Mouse (Mus musculus) layer of hippocampus, postnatal 10 days (tissue): ENCODE measurements around the gene Wrap53. TPM values are rescaled to one million over a fixed set of nuclear protein-coding genes. Genes with fewer than 3 reads are reported as not detected.
A peak's percentile ranks its signal among the peaks of the same experiment; 100 is the strongest.
"Not testable (repeated sequence)": the region's sequence is repeated elsewhere in the genome, so short reads cannot be mapped to it uniquely, and the experiment has no call there.

ENCODE experiments used
- DNase-seq, 2 experiments: peaks; one replicate each; pipeline ENCODE4 v3.0.0; 2021; ENCODE audit warnings: low spot score in 2 of 2
- total RNA-seq, 2 experiments: library from RNA; stranded (reverse); gene quantifications; 2 replicates each; pipeline ENCODE4 v1.2.3; 2021

Wrap53 gene
- total RNA-seq, 2 experiments from 2014 or later: 7.7 to 10.6 TPM

DNA sequence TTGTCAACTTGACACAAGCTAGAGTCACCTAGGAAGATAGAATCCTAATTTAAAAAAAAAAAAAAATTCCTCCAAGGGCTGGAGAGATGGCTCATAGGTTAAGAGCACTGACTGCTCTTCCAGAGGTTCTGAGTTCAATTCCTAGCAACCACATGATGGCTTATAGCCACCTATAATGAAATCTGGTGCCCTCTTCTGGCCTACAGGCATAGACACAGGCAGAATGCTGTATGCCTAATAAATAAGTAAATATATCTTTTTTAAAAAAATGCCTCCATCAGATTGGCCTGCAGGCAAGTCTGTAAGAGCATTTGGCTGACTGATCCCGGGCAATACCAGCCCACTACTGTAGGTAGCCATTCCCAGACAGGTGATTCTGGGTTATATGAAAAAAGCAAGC is 45.1 kb downstream of the Wrap53 start:
- no peak for DNase-seq

DNA sequence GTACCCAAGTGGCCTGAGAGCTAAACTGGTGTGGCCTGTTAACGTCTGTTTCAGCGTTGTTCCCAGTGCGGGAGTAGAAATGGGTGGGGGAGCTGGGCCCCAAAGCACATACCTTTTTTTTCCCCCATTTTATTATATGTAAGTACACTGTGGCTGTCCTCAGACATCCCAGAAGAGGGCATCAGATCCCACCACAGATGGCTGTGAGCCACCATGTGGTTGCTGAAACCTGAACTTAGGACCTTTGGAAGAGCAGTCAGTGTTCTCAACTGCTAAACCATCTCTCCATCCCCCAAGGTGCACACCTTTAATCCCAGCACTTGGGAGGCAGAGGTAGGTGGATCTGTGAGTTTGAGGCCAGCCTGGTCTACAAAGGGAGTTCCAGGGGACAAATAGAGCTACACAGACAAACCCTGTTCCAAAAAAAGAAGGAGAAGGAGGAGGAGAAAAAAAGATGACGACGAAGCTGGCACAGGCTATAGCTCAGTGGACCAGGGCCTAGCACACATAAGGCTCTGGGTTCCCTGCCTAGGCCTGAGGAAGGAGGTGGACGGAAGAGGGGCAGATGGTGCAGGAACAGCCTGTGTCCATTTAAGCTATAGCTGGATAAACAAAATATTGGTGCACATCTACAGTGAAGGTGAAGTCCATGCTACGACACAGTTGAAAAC is 47.4 kb downstream of the Wrap53 start:
- DNase-seq: no peak

DNA sequence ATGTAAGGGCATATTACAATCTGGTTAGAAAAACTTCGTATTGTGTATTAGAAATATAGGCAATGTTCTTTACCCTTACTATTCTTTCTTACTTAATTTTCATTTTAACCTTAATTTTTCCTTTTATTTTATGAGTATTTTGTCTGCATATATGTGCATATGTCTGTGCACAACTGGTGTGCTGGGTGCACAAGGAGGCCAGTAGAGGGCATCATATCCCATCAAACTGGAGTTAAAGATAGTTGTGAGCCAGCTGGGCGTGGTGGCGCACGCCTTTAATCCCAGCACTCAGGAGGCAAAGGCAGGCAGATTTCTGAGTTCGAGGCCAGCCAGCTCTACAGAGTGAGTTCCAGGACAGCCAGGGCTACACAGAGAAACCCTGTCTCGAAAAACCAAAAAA is 49.3 kb downstream of the Wrap53 start:
- DNase-seq: not testable (repeated sequence)

DNA sequence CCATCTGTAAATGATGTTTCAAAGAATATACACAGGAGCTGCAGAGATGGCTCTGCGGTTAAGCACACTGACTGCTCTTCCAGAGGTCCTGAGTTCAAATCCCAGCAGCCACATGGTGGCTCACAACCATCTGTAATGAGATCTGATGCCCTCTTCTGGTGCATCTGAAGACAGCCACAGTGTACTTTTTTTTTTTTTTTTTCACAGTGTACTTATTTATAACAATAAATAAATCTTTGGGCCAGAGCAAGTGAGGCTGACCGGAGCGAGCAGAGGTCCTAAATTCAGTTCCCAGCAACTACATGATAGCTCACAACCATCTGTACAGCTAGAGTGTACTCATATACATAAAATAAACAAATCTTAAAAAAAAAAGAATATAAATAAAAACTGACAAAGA is 49.8 kb downstream of the Wrap53 start:
- not testable (repeated sequence) for DNase-seq

DNA sequence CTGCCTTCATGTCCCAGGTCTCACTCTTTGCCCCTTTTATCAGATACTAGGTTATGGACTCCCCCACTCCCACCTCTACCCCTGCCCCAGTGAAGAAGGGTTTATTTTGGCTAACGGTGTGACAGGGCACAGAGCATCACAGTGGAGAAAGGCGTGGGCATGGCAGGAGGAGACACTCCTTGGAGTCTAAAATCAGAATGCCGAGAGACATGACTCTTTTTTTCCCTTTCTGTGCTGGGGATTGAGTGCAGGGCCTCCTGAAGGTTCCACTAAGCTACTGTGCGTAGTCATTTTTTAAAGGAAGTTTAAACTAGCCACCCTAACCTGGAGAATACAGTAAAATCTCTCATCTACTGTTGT is 52.0 kb downstream of the Wrap53 start:
- no peak for DNase-seq

DNA sequence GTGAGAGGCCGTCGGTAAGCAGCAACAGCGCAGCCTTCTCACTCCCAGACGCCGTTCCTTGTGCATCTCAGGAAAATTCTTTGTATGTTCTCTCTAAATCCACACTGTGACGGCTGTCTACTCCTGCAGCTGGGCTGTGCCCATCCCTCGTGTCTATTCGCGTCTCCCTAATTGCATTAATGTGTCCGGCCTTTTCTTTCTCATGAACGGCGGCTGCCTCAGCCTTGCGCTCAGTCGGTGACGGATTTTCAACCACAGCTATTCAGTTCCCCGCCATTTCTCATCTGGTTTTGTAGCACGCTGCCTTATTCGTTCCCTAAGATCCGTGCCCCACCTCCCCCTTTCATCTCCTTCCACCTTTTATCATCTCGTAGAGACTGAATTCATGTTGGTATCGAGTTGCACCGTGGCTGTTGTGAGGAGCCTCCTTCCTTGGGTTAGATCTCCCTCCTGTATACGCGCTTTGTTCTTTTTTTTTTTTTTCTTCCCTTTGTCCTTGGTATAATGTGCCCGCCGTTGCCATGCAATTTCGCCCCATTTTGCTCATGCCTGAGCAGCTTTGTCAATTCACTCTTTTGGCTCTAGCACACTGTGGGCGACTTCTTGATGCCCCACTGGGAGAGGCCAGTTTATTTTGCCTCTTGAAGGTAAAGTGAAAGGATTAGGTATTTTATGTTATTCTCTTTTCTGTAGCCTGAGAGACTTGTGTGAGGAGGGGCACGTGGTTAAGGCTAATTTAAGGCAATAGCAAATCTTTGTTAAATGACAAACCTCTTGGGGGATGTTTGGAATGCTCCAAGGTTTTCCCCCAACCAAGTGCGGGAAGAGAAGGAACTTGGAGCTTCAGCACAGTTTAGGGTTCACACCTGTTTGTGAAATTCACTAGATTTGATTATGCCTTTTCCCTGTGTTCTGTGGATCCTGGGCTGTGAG is 52.7 kb downstream of the Wrap53 start:
- DNase-seq: peak in 1 of 2 experiments; percentile 59

DNA sequence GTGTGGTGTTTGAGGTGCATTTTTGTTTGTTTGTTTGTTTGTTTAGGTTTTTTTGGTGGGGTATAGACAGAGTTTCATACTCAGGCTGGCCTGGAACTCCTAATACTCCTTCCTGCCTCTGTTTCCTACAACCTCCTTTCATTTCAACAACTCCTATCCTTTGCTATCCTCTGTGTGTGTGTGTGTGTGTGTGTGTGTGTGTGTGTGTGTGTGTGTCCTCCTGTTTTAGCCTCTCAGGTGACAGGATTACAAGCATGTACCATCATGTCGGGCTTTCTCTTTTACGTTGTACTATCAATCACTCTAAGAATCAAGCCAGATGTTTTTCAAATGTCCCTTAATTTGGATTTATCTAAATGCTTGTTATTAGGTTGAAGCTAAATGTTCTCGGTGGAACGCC is 53.4 kb downstream of the Wrap53 start:
- DNase-seq: no peak

DNA sequence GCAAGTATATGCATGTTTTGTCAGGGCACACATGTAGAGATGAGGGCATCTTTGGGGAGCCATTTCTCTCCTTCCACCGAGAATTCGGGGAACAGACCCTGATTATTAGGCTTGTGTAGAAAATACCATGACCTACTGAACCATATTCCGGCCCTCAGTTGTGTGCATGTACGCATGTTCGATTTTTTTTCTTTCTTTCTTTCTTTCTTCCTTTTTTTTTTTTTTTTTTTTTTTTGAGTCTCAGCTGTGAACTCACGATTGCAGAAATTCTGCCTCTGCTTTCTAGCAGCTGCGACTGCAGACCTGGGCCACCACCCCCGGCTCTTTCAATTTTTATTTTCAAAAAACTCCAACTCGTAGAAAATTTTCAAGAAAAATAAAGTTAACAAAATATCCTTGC is 54.4 kb downstream of the Wrap53 start:
- no peak for DNase-seq

DNA sequence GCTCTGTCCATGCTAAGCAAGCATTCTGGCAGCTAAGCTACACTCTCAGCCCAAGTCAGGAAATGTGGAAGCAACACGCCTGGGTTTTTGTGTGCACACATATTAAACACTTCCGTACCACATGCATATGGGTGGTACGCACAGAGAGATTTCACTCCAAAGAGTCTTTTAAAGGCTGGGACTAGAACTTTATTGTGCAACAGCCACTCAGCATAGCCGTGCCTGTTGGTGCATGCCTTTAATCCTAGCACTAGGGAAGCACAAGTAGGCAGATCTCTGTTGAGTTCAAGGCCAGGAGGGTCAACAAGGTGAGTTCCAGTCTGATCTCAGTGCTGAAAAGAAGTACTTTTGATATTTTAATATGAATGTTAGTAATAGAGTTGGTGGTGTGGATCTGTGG is 56.4 kb downstream of the Wrap53 start:
- DNase-seq: no peak

DNA sequence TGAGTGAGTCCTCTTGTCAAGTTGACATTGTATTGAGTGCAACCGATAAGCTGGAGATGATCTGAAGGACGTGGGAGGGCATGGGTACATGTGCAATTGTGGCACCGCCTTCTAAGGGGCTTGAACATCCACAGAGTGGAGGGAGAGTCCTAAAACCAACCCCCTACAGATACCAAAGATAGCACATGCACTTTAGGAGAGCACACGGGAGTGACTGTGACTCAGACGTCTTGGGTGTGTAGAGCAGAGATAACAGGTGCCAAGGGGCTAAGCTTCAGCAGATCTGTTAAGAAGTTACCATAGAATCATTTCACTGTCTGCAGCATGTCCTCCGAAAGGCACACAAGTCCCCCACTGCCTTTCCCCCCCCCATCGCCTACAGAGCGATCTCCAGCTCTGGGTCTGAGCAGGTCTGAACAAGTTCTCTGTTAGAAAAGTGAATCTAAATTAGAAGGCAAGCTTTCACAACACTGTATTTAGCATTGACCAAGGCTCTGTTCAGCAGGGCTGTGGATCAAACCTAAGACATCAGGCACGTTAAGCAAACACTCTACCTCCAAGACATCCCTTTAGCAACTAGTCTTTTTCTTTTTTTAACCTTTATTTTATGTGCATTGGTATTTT is 58.4 kb downstream of the Wrap53 start:
- DNase-seq: no peak

DNA sequence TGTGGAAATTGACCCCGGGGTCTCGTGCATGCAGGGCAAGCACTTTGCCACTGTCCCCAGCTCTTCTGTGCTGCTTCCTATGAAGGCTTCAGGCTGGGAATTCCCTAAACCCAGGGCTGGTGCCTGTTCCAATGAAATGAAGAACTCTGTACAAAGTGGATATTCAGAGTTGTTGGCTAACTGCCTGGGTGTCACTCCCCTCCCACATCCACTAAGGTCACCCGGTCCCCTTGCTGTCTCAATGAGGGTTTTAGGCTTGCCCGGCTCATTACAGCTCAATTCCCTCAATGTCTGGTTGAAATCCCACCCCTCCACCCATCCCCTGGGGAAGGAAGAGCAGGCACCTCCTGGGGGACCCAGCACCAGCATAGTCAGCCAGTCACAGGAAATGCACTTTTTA is 60.1 kb downstream of the Wrap53 start:
- no peak for DNase-seq

DNA sequence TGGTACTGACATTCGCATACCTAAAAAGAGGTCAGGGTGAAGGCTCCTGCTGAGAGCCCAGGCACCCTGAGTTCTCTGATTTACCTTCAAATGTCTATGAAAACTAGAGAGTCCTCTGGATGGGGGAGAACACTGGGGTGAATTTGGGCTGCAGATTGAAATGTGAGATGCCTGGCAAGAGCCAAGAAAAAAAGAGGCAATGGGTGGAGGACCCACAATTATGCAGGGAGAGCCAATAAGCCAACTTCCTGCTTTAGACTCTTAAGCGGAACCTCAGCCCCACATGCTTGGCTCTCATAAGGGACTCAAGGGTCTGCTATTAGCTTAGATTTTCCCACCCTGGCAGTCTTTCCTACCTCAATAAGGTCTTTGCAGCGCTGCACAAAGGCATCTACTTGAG is 63.4 kb downstream of the Wrap53 start:
- DNase-seq: no peak

DNA sequence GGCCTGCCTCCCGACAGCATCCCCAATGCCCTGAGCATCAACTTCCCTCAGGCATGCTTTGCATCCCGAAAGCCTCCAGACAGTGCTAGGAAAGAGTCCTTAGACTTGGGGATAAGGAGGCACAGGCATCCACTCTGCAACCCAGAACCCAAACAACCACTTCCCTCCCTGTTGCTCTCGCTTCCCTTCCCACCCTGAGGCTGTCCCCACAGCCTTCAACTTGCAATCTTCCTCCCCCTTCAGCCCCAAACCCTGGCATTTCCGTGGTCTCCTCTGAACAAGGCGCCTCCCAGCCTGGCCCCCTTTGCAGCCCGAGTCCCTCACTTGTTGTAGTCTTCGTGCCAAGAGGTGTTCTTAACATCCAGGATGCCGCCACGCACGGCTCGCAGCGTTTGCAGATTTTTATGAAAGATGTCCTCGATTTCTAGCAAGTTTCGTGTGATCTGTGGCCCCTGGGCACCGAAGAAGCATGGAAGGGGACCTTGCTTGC is 63.9 kb downstream of the Wrap53 start:
- DNase-seq: no peak

DNA sequence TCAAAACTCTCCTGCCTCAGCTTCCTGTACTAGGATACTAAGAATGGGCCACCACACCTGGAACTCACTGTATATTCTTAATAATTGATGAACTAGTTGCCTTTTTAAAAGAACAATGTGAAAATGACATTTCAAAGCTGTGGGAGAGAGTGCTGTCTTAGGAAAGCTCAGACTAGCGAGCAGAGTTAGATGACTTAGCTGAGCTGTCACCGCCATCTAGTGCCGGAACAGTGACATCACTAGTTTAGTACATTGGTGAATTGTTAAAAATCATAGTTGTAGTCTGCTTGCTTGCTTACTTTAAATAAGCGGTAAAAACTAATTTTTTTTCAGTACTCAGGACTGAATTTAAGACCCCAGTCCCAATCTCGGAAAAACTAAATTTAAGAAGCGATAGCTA is 66.2 kb downstream of the Wrap53 start:
- DNase-seq: peak; percentile 69 to 74

Other genes with a start within 250 kb of the Wrap53 start
- gene Rnf227, start 239.8 kb downstream of the Wrap53 start, total RNA-seq: 10 to 100 TPM; 72.6 to 76.6 TPM
- 100 to 1,000 TPM; 540 to 617 TPM for gene Chd3, start 210.8 kb downstream of the Wrap53 start, total RNA-seq
- 10 to 100 TPM; 84.1 to 95.1 TPM for gene Naa38, start 184.8 kb downstream of the Wrap53 start, total RNA-seq
- gene Cyb5d1, start 184.6 kb downstream of the Wrap53 start, total RNA-seq: 10 to 100 TPM; 28.4 to 40.6 TPM
- gene Tmem88, start 182.0 kb downstream of the Wrap53 start, total RNA-seq: 1 to 10 TPM; 2.1 to 2.7 TPM
- gene Kdm6b, start 166.6 kb downstream of the Wrap53 start, total RNA-seq: 10 to 100 TPM; 47.0 to 50.5 TPM
- 1 to 10 TPM; 8.0 to 8.6 TPM for gene Dnah2, start 31.1 kb downstream of the Wrap53 start, total RNA-seq
- gene Efnb3, start 20.1 kb downstream of the Wrap53 start, total RNA-seq: 100 to 1,000 TPM; 203 to 217 TPM
- gene Trp53, start 104 bp upstream of the Wrap53 start, total RNA-seq: 10 to 100 TPM; 31.4 to 31.8 TPM
- gene Atp1b2, start 25.7 kb upstream of the Wrap53 start, total RNA-seq: 100 to 1,000 TPM; 456 to 463 TPM
- gene Shbg, start 37.6 kb upstream of the Wrap53 start, total RNA-seq: not detected
- gene Sat2, start 41.8 kb upstream of the Wrap53 start, total RNA-seq: 10 to 100 TPM; 15.0 to 17.1 TPM
- 100 to 1,000 TPM in 1 of 2 experiments, 10 to 100 TPM in 1; 99.2 to 103 TPM for gene Fxr2, start 52.7 kb upstream of the Wrap53 start, total RNA-seq
- not detected for gene Sox15, start 75.1 kb upstream of the Wrap53 start, total RNA-seq
- gene Mpdu1, start 82.4 kb upstream of the Wrap53 start, total RNA-seq: 10 to 100 TPM; 85.9 to 89.9 TPM
- 10 to 100 TPM in 1 of 2 experiments, 1 to 10 TPM in 1; 8.4 to 11.5 TPM for gene Cd68, start 85.9 kb upstream of the Wrap53 start, total RNA-seq
- 100 to 1,000 TPM; 492 to 501 TPM for gene Eif4a1, start 92.2 kb upstream of the Wrap53 start, total RNA-seq
- gene Senp3, start 101.8 kb upstream of the Wrap53 start, total RNA-seq: 10 to 100 TPM; 88.0 to 98.7 TPM
- gene Tnfsf13, start 105.5 kb upstream of the Wrap53 start, total RNA-seq: 1 to 10 TPM; 1.1 to 1.2 TPM
- 1 to 10 TPM; 6.7 to 8.3 TPM for gene Tnfsf12, start 115.6 kb upstream of the Wrap53 start, total RNA-seq
- under 1 TPM; 0.69 to 0.76 TPM for gene Tnfsfm13, start 115.8 kb upstream of the Wrap53 start, total RNA-seq
- gene Polr2a, start 178.4 kb upstream of the Wrap53 start, total RNA-seq: 10 to 100 TPM; 55.6 to 59.4 TPM
- gene Slc35g3, start 181.7 kb upstream of the Wrap53 start, total RNA-seq: under 1 TPM in 1 of 2 experiments, not detected in 1; 0.22 TPM
- gene Zbtb4, start 185.7 kb upstream of the Wrap53 start, total RNA-seq: 10 to 100 TPM; 69.7 to 72.8 TPM
- 1 to 10 TPM; 1.1 to 1.6 TPM for gene Chrnb1, start 215.7 kb upstream of the Wrap53 start, total RNA-seq
- gene Fgf11, start 221.6 kb upstream of the Wrap53 start, total RNA-seq: 10 to 100 TPM; 26.8 to 26.9 TPM
- not detected for gene Tmem102, start 225.4 kb upstream of the Wrap53 start, total RNA-seq
- gene Gm39566, start 235.0 kb upstream of the Wrap53 start, total RNA-seq: not detected
- gene Spem2, start 238.2 kb upstream of the Wrap53 start, total RNA-seq: not detected
- gene Spem1, start 241.9 kb upstream of the Wrap53 start, total RNA-seq: under 1 TPM; 0.34 to 0.54 TPM